Mouse (Mus musculus) liver, embryonic 14.5 days (tissue): ENCODE data around the gene BC017158.

Experiments used
- CTCF ChIP-seq: IDR thresholded peaks from 2 replicates; pipeline ENCODE4 v1.5.1; 2016; ENCODE audit warnings: antibody characterized with exemption, low read depth, control low read depth
- EP300 ChIP-seq: IDR thresholded peaks from 2 replicates; pipeline ENCODE4 v1.6.1; 2016; ENCODE audit warnings: antibody characterized with exemption, low read depth

DNA sequence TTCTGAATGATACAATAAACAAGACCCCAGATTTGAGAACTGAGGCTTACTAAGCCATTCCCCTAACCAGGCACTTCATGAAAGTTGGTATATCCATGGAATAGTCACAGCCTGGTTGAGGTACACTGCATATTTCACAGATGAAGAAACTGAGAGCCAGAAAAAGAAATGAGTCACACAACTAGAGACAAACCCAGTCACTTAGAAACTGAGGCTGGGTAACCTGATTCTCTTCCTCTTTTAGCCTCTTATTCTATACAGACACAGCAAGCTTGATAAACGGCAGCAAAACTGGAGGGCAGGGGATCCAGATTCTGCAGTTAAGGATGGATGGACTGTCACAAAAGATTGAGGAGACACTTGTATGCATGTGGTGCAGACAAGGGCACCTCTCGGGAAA, 63.2 kb downstream of the BC017158 start:
- TF ChIP-seq CTCF: no peak
- no peak for TF ChIP-seq EP300
